Mouse (Mus musculus) frontal cortex, postnatal 36 days (tissue): ENCODE results near the gene Hist2h2bb.
"Not testable (repeated sequence)": the region's sequence is repeated elsewhere in the genome, so short reads cannot be mapped to it uniquely, and the experiment has no call there.

ENCODE experiments used
- DNase-seq, 2 experiments: peaks; one replicate each; pipeline ENCODE4 v3.0.0; 2022; ENCODE audit warnings: low spot score in 2 of 2

The Hist2h2bb gene

DNA sequence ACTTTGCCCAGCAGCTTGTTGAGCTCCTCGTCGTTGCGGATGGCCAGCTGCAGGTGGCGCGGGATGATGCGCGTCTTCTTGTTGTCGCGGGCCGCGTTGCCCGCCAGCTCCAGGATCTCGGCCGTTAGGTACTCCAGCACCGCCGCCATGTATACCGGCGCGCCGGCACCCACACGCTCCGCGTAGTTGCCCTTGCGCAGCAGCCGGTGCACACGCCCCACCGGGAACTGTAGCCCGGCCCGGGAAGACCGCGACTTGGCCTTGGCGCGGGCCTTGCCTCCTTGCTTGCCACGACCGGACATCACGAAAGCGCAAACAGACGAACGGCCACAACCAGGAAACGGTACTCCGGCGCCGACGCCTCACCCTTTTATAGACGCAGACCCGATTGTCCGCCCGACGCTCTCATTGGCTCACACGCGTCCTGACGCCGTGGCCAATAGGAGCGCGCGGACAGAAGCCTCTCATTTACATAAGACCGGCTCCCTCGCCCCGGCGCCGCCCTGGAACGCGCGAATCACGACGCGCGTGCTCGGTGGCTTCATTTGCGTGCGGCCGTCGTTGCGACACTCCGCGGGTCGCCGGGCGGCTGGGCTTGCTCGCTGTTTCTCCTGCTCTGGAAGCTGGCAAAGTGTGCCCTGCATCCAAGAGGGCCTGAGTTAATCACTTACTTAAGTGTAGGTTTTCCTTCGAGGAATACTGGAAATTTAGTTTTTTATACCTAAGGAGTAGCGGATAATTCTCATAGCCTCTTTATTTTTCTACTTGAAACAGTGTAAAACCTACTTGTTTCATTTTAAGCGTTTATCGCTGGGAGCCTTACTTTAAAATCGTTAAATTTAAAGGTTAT lies 29.4 kb upstream of the Hist2h2bb start, which contains the start of gene Hist2h2aa2:
TSS of gene Hist2h2aa2 (minus strand) at position 328 of the 850 bp plus-strand sequence.
- peak; percentile 98 for DNase-seq

DNA sequence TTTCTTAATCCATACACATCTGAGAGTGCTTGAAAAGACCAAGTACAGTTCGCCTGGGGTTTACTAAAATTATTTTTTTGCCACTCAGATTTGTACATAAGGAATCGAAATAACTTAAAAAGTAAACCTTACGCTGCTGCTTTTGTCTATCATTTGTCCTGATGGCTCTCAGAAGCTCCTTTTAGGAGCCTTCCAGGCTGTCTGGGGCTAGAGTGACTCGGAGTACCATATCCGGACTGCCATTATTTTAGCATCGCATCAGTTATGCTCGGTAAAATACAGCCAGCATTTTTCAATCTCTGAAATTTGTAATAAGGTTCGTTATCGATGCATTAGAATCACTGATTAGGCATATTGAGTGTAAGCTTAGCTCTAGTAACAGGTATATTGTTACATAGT lies 28.8 kb upstream of the Hist2h2bb start:
- no peak for DNase-seq

DNA sequence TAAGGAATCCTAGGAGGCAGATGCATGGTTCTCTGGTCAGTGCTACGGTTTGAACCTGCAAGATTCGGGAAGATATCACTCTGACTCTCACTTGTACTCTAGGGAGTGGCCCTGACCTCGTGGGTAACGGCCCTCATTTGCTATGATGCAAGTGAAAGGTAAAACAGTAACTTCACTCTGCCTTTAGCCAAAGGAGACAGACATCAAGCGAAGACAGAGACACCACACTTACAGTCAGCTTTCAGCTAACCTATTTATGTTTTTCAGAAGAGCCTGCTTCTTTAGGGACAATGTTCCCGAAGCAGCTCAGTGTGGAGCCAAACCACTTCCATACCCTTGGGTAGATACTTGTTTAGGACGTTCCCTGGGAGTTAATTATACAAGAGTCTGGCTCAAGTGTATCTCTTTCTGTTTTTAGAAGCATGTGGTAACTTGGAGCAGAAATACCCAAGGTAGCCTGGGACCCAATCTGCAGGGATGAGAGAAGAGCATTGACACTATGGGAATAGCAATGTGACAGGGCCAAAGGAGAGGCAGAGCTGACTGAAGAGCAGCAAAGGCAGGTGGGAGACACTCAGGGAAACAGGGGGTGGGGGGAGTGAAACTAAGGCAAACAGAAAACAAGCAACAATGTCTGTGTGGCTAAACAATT lies 25.5 kb upstream of the Hist2h2bb start:
- no peak for DNase-seq

DNA sequence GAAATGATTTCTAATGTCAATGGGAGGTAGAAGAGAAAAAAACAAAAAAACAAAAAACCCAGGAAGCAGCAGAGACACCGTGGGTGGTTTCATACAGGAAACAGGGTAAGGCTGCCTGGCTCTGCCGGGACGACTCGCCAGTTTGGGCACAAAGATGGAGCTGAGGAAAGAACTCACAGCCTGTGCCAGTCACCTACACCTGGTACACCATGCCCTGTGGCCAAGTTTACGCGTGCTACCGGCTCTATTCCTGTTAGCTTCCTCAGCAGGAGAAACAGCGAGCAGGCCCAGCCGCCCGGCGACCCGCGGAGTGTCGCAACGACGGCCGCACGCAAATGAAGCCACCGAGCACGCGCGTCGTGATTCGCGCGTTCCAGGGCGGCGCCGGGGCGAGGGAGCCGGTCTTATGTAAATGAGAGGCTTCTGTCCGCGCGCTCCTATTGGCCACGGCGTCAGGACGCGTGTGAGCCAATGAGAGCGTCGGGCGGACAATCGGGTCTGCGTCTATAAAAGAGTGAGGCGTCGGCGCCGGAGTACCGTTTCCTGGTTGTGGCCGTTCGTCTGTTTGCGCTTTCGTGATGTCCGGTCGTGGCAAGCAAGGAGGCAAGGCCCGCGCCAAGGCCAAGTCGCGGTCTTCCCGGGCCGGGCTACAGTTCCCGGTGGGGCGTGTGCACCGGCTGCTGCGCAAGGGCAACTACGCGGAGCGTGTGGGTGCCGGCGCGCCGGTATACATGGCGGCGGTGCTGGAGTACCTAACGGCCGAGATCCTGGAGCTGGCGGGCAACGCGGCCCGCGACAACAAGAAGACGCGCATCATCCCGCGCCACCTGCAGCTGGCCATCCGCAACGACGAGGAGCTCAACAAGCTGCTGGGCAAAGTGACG lies 24.3 kb upstream of the Hist2h2bb start, which contains the start of gene Hist2h2aa1:
TSS of gene Hist2h2aa1 (plus strand) at position 495 of the 884 bp plus-strand sequence.
- peak; percentile 88 to 91 for DNase-seq

DNA sequence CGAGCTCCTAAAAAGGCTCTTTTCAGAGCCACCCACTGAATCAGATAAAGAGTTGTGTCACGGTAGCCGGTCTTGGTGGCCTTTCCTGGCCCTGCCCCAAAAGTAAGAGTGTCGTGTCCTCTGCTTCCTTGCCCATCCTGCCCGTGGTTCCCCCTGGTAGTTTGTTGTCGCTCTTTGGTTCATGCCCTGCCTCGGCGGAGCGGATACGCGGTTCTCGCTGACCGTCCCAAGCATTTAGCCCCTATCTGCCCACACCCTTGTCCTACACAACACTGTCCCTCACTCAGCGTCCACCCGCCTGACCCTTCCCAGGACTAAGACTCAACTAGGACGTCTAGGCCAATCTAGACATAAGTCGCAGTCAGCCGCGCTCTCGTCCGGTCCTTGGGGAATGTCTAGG lies 23.5 kb upstream of the Hist2h2bb start:
- not testable (repeated sequence) for DNase-seq

DNA sequence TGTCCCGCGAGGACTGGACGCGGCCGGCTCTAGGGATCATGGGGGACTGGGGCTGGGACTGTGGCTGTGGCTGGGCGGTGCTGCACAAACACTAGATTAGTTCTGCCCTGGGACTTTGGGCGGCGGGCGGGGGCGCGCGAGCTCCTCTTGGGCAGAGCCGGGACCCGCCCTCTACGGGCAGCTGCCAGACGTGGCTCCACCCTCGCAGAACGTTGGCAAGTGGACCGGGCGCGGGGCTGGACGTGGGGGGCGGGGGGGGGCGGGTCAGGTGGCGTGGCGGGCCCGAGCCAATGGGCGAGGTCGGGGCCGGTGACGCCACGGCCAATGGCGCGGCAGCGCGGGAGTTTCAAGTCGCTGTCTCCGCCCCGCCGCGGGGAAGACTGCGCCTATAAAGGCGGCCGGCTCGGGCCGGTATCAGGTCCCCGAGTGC lies 23.1 kb upstream of the Hist2h2bb start, which contains the start of gene Hist2h3c1:
TSS of gene Hist2h3c1 (plus strand) at position 259 of the 430 bp plus-strand sequence.
- DNase-seq: not testable (repeated sequence)

DNA sequence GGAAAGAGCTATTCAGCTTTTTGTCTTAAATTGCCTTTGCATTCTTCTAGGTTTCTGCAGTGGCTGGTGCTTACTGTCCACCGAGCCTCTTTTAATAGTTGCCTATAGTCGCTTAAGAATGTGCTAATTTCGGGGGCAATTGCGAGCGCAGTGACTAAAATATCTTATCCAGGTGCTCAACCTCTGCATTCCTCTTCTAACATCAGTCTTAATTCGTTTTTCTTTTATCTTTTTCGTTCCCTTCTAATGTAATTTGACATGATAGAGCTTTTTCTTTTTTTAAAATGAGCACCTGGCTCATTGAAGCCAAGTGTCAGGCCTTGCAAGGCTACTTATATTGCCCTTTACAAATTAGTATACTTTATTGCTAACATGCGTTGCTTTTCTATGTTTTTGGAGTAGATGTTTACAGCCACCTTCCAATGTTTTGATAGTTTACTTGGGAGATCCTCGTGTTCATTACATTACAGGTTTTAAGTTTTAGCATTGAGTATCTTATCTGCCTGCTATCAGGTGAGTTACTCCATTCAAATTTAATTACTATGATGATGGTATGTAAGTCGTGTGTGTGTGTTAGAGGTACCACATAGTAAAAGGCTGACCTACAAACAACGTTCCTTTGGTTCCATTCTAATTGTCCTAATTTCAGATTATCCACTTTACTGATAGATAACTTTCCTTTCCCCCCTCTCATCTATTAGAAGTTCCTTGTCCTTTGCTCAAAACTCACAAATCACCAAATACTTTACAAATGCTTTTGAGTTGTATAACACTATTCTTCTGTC lies 22.0 kb upstream of the Hist2h2bb start:
- no peak for DNase-seq

DNA sequence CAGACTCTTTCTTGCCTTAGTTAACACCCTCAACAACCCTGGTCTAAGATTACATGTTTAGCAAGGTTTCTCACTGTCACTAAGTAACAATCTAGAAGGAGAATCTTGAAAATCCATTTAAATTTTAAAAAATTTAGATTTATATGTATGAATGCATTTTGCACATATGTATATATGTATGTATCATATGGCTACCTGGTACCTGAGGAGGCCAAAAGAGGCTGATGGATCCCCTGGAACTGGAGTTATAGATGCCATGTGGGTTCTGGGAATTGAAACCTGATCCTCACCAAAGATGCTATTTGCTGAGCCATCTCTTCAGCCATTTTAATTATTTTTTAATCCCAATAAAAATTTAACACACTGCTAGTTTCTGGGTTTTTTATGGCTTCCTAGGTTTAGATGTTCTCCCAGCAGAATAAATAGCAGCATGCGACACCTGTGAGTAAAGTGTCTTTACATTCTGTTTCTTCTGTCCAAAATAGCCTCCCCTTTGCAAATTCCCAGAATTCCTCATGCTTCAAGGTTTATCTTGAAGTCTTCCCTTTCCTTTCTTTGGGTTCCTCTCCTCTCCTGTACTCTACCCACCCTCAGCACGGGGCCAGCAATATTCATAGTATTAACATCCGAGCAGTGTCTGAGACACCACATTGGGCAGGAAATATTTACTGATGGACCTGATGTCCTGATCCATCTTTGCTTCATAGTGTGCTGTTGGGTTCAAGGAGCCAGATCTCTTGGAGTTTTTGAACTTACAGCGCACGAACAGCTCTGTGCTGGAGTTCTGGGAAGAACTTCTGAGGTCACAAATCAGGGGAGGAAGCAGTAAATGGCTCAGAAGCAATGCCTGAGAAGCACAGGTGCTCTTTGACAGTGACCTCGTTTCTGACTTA lies 21.2 kb upstream of the Hist2h2bb start:
- DNase-seq: no peak

DNA sequence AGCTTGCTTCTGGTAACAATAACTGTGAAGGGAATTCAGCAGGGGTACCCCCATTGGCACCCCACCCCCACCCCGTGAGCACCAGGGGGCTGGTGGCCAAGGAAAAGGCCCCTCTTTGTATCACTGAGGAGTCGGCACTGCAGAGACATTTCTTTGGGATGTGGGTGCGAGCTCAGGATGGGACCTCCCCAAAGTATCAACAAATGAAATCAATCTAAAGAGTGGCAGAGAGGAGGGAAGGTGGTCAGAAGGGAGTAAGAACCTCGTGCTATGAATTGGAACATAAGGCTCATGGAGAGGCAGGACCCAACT lies 20.6 kb upstream of the Hist2h2bb start:
- DNase-seq: no peak

DNA sequence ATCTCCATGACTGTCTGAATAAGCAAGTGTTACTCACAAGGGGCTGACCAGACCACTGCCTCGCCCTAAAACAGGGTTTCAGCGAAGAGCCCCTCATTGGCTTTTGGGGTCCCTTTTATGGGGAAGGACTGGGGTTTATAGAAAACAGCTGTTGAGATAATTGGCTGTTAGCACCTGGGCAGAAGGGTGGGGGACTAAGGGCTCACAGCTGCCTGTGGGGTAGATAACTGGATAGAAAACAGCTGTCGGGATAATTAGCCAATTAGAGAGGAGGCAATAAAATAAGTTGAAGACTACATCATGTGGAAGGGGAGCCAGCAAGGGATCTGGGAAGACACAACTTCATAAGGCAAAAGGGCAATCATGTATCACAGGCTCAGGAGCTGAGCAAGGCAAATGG lies 18.7 kb upstream of the Hist2h2bb start:
- DNase-seq: no peak

DNA sequence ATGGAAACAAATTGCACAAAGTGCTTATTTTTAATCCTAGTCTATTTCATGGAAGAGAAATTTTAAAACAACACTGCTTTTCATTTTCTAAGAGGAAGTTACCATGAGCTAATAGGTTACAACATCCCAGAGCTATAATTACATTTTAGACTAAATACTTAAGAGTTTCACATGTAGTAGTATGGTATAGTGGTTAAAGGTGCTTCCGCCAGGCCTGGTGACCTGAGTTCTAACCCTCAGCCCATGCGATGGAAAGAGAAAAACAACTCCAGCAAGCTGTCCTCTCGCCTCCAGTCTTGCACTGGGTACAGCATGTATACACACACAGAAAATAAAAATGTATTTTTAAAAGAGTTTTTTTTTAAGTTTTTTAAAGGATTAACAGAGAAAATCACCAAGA lies 17.8 kb upstream of the Hist2h2bb start:
- DNase-seq: no peak

DNA sequence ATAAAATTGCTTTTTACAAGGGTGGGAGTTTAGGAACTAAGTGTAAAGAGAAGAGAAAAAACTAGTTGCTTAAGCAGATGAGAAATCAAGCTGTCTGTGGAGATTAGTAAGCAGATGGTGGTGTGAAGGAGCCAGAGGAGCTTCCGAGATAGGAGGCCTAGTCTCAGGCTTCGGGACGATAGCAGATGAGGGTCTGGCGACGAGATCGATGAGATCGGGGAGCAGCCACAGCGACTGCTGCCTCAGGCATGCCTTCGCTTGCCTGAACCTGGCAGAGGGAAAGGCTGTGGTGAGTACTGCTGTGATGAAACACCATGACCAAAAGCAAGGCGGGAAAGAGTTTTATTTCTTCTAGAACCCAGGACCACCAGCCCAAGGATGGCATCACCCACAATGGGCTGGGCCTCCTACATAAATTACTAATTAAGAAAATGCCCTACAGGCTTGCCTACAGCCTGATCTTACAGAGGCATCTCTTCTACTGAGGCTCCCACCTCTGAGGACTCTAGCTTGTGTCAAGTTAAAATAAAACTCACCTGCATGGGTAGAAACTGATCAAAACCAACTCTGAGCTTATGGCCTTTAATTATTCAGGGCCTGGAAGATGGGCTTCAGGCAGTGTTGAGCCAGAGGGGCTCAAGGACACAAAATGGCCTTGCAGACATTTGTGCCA lies 14.7 kb upstream of the Hist2h2bb start:
- no peak for DNase-seq

DNA sequence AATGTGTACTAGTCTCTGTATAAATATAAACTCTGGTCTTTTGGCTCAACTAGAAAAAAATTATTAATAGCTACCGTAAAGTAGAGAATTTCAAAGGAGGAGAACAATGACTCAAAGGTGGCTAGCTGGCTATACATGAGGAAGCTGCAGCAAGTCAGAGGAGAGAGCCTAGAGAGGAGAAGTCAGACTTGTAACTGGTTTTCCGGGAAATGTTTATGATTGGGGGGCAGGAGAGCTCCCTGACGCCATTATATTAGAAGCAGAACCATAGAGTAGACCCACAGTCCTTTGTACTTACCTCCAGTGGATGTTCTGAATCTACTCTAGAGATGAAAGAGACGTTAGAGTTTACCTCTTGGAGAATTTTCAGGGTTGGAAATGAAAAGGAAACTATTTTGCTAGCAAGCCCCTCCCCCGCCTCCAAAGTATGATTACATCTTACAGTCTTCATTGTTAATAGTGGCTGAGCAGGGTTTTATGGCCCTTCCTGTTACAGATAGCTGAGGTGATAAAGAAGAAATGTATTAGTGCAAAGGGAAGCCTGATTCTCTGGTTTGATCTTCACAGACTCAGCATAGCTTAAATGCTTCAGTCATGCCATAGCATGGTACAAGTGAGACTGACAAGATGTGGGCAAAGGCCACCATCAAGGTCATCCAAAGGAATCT lies 13.5 kb upstream of the Hist2h2bb start:
- DNase-seq: no peak

DNA sequence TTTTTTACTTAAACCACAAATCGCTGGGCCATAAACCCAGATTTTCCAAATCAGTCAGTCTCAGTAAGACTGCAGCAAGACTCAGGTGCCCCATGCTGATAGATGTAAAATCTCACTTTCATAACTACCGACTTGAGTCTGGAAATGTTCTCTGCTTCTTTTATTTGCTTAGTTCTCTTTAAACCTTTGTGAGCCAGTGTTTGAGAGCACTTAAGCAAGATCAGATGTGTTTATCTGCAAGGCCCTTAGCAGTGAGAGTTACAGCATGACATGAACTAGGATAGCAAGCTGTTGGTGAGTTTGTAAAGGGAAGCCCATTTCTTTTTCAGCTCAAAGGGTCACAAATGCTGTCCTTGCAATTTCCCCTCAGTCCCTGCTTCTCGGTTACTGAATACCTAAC lies 12.4 kb upstream of the Hist2h2bb start:
- no peak for DNase-seq

DNA sequence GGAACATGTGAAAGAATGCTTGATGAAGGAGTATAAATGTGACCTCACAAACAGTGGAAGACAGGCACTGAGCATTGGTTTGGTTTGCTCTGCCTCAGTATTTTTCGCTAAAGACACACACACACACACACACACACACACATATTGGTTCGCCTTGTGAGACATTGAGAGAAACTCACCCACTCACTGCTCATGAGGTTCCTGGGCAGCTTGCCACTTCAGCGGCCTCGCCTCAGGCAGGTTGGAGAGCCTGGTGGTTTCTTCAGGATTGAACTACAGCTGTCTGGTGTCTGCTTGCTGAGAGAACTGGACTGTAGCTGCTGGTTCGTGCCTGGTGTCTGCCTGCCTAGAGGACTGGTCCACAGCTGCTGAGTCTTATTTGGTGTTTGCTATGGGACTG lies 9.3 kb upstream of the Hist2h2bb start:
- peak in 1 of 2 experiments; percentile 45 for DNase-seq

DNA sequence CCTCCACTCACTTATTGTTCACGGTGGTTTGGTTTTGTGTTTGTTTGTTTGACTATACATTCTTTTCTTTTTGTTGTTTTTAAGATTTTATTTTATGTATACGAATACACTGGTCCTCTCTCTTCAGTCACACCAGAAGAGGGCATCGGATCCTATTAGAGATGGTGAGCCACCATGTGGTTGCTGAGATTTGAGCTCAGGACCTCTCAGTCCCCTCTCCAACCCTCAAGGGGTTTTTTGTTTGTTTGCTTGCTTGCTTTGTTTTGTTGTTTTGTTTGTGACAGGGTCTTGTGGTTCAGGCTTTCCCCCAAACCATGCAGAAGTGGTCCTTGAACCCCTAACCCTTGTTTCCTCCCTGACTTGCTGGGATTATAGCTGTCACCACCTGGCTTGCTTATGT lies 7.9 kb upstream of the Hist2h2bb start:
- no peak for DNase-seq

DNA sequence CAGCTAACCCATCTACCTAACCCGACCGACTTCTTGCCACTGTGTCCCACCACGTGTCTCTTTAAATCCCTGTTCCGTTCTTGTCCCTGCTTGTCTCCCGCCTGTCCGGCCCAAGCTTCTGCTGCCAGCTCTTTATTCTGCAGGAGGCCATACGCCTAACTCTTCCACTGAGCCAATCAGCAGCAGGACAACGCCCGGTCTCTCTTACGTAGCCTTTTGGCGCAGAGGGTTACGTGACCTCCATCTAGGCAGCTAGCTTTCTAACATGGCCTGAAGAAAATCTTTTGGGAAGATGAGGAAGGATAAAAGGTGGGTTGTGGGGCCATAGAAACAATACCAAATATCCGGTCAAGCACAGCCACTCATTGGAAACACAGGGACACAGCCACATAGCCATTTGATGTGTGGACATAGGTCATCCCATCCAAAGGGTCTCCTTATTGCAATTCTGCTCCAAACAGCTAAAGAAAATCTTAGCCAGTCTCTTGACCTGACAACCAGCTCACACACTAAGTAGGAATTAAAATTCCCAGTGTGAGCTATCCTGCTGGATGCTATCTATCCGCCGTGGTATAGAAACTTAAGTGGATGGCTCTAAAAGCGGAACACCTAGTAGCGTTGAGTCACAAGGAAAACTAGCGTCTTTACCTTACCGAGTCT lies 7.2 kb upstream of the Hist2h2bb start:
- DNase-seq: peak; percentile 84 to 88

DNA sequence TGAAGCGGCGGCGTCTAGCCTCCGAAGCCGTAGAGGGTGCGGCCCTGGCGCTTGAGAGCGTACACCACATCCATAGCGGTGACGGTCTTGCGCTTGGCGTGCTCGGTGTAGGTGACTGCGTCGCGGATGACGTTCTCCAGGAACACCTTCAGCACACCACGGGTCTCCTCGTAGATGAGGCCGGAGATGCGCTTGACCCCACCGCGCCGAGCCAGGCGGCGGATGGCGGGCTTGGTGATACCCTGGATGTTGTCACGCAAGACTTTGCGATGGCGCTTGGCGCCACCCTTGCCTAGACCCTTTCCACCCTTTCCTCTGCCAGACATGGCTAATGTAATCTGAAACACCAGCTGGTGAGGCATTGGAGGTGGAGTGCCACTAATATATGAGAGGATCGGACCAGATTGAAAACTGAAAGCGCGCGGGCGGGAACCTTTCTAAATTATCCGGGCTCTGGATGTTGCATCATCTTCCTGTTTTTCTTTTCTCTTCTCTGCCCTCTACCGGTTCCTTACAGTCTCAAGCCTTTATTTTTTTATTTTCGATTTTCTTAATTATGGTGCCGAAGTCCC lies 6.5 kb upstream of the Hist2h2bb start, which contains the start of gene Hist2h4:
TSS of gene Hist2h4 (minus strand) at position 333 of the 572 bp plus-strand sequence.
- DNase-seq: peak; percentile 98 to 100
